Mouse (Mus musculus): ENCODE data around the gene Evi5. TPM values are rescaled to one million over a fixed set of nuclear protein-coding genes. Genes with fewer than 3 reads are reported as not detected.

Evi5 gene
- polyA plus RNA-seq (2012) = 2.1 and 2.2 TPM in 2 replicates

GRCm38 (mm10) chr5:107874561-107875260, at the start of gene Evi5:
Gene Evi5, minus strand, starts transcription at chr5:107875107.

GRCm38 (mm10) chr5:107900206-107901013, 25.5 kb upstream of the Evi5 start, which contains the start of gene Rpl5:
Gene Rpl5, plus strand, starts transcription at chr5:107900502.

GRCm38 (mm10) chr5:107829998-107830560, 44.8 kb downstream of the Evi5 start, which contains the start of gene Ube2d2b:
Gene Ube2d2b, plus strand, starts transcription at chr5:107830099.

GRCm38 (mm10) chr5:107725435-107726261, 149.3 kb downstream of the Evi5 start, which contains the start of gene Gfi1:
Gene Gfi1, minus strand, starts transcription at chr5:107726036.

Other genes with a start within 250 kb of the Evi5 start
- 86.7 and 138 TPM in 2 replicates for gene Gfi1, start 149.1 kb downstream of the Evi5 start, polyA plus RNA-seq (2012)
- not detected in 2 replicates for gene Ube2d2b, start 45.0 kb downstream of the Evi5 start, polyA plus RNA-seq (2012)
- 53.2 and 63.9 TPM in 2 replicates for gene Rpl5, start 25.4 kb upstream of the Evi5 start, polyA plus RNA-seq (2012)
- 0.78 and 1.7 TPM in 2 replicates for gene Fam69a, start 112.0 kb upstream of the Evi5 start, polyA plus RNA-seq (2012)
- 23.8 and 29.5 TPM in 2 replicates for gene Mtf2, start 190.6 kb upstream of the Evi5 start, polyA plus RNA-seq (2012)

All from megakaryocyte-erythroid progenitor cell, adult 5 weeks (primary cell).